Mouse (Mus musculus) brain, embryonic 14.5 days (tissue): ENCODE measurements around the gene Nutm2.
"Not testable (repeated sequence)": the region's sequence is repeated elsewhere in the genome, so short reads cannot be mapped to it uniquely, and the experiment has no call there.

Source experiments
- CTCF ChIP-seq: fragments of 200-500 bp; IDR thresholded peaks from 2 replicates; pipeline ENCODE4 v1.5.1; 2012; ENCODE audit warnings: inconsistent platforms, mild to moderate bottlenecking, moderate library complexity, borderline replicate concordance; ENCODE audit not compliant: insufficient read depth, insufficient read length; ENCODE audit errors: extremely low read depth
- POLR2A ChIP-seq: fragments of 200-500 bp; IDR thresholded peaks from 2 replicates; pipeline ENCODE4 v1.6.1; 2012; ENCODE audit warnings: mild to moderate bottlenecking, inconsistent platforms, borderline replicate concordance; ENCODE audit not compliant: poor library complexity, insufficient read depth, insufficient read length, severe bottlenecking; ENCODE audit errors: extremely low read depth

DNA sequence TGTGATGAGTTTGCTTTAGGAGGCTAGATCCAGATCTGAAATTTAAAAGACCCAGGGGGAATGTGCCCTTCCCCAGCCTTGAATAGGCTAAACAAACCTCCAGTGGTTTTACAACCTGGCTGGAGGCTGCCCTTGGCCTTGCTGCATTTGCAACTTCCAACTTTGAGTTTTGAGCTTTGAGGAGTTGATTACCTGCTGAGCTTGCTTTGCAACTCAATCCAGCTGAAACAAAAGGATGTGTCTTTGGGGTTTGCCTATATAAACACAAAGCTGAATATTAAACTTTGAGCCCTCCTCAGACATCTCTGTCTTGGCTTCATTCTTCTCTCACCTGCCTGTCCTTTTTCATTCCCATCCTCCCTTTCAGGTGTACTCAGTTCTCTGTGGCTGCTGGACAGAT, 21.4 kb downstream of the Nutm2 start:
- not testable (repeated sequence) for TF ChIP-seq POLR2A, CTCF
